Mouse (Mus musculus): ENCODE results near the gene Derl2. TPM values are rescaled to one million over a fixed set of nuclear protein-coding genes. Genes with fewer than 3 reads are reported as not detected.
A peak's percentile ranks its signal among the peaks of the same experiment; 100 is the strongest.

Gene Derl2
- polyA plus RNA-seq, 1 experiment from 2014 or later = 42.1 TPM

GRCm38 (mm10) chr11:71012743-71013142 lies 6.9 kb downstream of the Derl2 start:
- WGBS = 89% methylated on average over 7 of the region's 7 CpGs
- Histone ChIP-seq H3K9me3 (no peaks in the 10 kb centered on the region), H3K36me3 (peaks cover 38% of the 10 kb centered on the region), H3K4me2 (replicated peaks) (no peak overlapping the region), H3K4me1 (peaks cover 6% of the 10 kb centered on the region; the same call in 1 of the 2 replicates), H3K27ac (no peak overlapping the region), H3K9ac (no peak overlapping the region), H3K27me3 (no peaks in the 10 kb centered on the region), H3K4me3 (no peak overlapping the region)
- no peak for ATAC-seq (ENCODE audit: insufficient number of reproducible peaks, insufficient read depth, low FRiP score, low TSS enrichment)

GRCm38 (mm10) chr11:71008321-71008720 lies 11.3 kb downstream of the Derl2 start:
- H3K4me2 ChIP-seq (replicated peaks) = no peak overlapping the region
- H3K36me3 ChIP-seq = peaks cover 42% of the 10 kb centered on the region
- peaks cover 2% of the 10 kb centered on the region for H3K4me1 ChIP-seq
- H3K4me3 ChIP-seq = no peak overlapping the region
- no peaks in the 10 kb centered on the region for H3K27me3 ChIP-seq
- no peak overlapping the region for H3K27ac ChIP-seq
- 88% methylated on average over 3 of the region's 3 CpGs for WGBS
- H3K9ac ChIP-seq = no peak overlapping the region
- no peaks in the 10 kb centered on the region for H3K9me3 ChIP-seq
- ATAC-seq (ENCODE audit: insufficient number of reproducible peaks, insufficient read depth, low FRiP score, low TSS enrichment) = no peak

- no peak overlapping the region for H3K9ac ChIP-seq
- no peaks in the 10 kb centered on the region for H3K27me3 ChIP-seq
- no peak overlapping the region for H3K4me3 ChIP-seq
- H3K4me1 ChIP-seq = peaks cover 7% of the 10 kb centered on the region
- peaks cover 40% of the 10 kb centered on the region for H3K36me3 ChIP-seq
- no peaks in the 10 kb centered on the region for H3K9me3 ChIP-seq
- WGBS = 90% methylated on average over 7 of the region's 7 CpGs
- no peak for ATAC-seq (ENCODE audit: insufficient number of reproducible peaks, insufficient read depth, low FRiP score, low TSS enrichment)
- no peak overlapping the region for H3K27ac ChIP-seq
- no peak overlapping the region for H3K4me2 ChIP-seq (replicated peaks)
These were observed 11.8 kb downstream of the Derl2 start for GRCm38 (mm10) chr11:71007831-71008230.

GRCm38 (mm10) chr11:71007026-71007425 lies 12.6 kb downstream of the Derl2 start:
- H3K36me3 ChIP-seq = peaks cover 32% of the 10 kb centered on the region
- H3K4me1 ChIP-seq = peaks cover 11% of the 10 kb centered on the region
- H3K27me3 ChIP-seq = no peaks in the 10 kb centered on the region
- H3K9ac ChIP-seq = no peak overlapping the region
- H3K4me3 ChIP-seq = no peak overlapping the region
- 92% methylated on average over 6 of the region's 6 CpGs for WGBS
- ATAC-seq (ENCODE audit: insufficient number of reproducible peaks, insufficient read depth, low FRiP score, low TSS enrichment) = no peak
- no peak overlapping the region for H3K27ac ChIP-seq
- no peaks in the 10 kb centered on the region for H3K9me3 ChIP-seq
- H3K4me2 ChIP-seq (replicated peaks) = no peak overlapping the region

- H3K9ac ChIP-seq = no peak overlapping the region
These were observed 14.6 kb downstream of the Derl2 start for GRCm38 (mm10) chr11:71005046-71005445.

GRCm38 (mm10) chr11:71004316-71004773 lies 15.3 kb downstream of the Derl2 start, which contains the start of gene Dhx33:
Gene Dhx33, minus strand, starts transcription at chr11:71004437.
- peak; percentile 93 for ATAC-seq (ENCODE audit: insufficient number of reproducible peaks, insufficient read depth, low FRiP score, low TSS enrichment)
- peaks cover 11% of the 10 kb centered on the region for H3K4me1 ChIP-seq
- H3K9ac ChIP-seq = peak within 1 kb of the TSS; percentile 70
- peak within 1 kb of the TSS; percentile 86 for H3K4me3 ChIP-seq
- H3K9me3 ChIP-seq = no peaks in the 10 kb centered on the region
- under 1% methylated on average over 35 of the region's 35 CpGs for WGBS
- peak within 1 kb of the TSS; percentile 78 for H3K27ac ChIP-seq
- H3K4me2 ChIP-seq (replicated peaks) = peak within 1 kb of the TSS; percentile 83
- H3K36me3 ChIP-seq = peaks cover 19% of the 10 kb centered on the region
- H3K27me3 ChIP-seq = no peaks in the 10 kb centered on the region

More at GRCm38 (mm10) chr11:71005046-71005445, 14.6 kb downstream of the Derl2 start:
- H3K4me2 ChIP-seq (replicated peaks) = peak overlapping the region; percentile 83
- WGBS = 53% methylated on average over 5 of the region's 5 CpGs
- H3K9me3 ChIP-seq = no peaks in the 10 kb centered on the region
- H3K36me3 ChIP-seq = peaks cover 17% of the 10 kb centered on the region
- no peaks in the 10 kb centered on the region for H3K27me3 ChIP-seq
- no peak overlapping the region for H3K27ac ChIP-seq
- H3K4me1 ChIP-seq = peaks cover 11% of the 10 kb centered on the region
- peak overlapping the region; percentile 86 for H3K4me3 ChIP-seq
- no peak for ATAC-seq (ENCODE audit: insufficient number of reproducible peaks, insufficient read depth, low FRiP score, low TSS enrichment)

- Histone ChIP-seq H3K27ac (peak overlapping the region; percentile 78), H3K36me3 (peaks cover 19% of the 10 kb centered on the region), H3K4me2 (replicated peaks) (peak overlapping the region; percentile 83), H3K9me3 (no peaks in the 10 kb centered on the region), H3K4me3 (peak overlapping the region; percentile 86), H3K9ac (peak overlapping the region; percentile 70), H3K27me3 (no peaks in the 10 kb centered on the region), H3K4me1 (peaks cover 11% of the 10 kb centered on the region)
- under 1% methylated on average over 49 of the region's 49 CpGs for WGBS
- peak; percentile 68 for ATAC-seq (ENCODE audit: insufficient number of reproducible peaks, insufficient read depth, low FRiP score, low TSS enrichment)
These were observed 15.9 kb downstream of the Derl2 start for GRCm38 (mm10) chr11:71003611-71004315.

- no peaks in the 10 kb centered on the region for H3K27me3 ChIP-seq
- H3K9ac ChIP-seq = no peak overlapping the region
- ATAC-seq (ENCODE audit: insufficient number of reproducible peaks, insufficient read depth, low FRiP score, low TSS enrichment) = no peak
- no peaks in the 10 kb centered on the region for H3K9me3 ChIP-seq
- H3K4me3 ChIP-seq = no peak overlapping the region
- no peak overlapping the region for H3K4me2 ChIP-seq (replicated peaks)
- H3K4me1 ChIP-seq = peaks cover 11% of the 10 kb centered on the region
- no peak overlapping the region for H3K27ac ChIP-seq
- H3K36me3 ChIP-seq = peaks cover 28% of the 10 kb centered on the region
- whole genome bisulfite sequencing = 91% methylated on average over 4 of the region's 4 CpGs
These were observed 18.5 kb downstream of the Derl2 start for GRCm38 (mm10) chr11:71001167-71001566.

- Histone ChIP-seq H3K27ac (no peak within 1 kb of the TSS), H3K4me3 (peak within 1 kb of the TSS; percentile 100), H3K9ac (peak within 1 kb of the TSS; percentile 96), H3K36me3 (peaks cover 62% of the 10 kb centered on the region), H3K4me1 (peaks cover 6% of the 10 kb centered on the region; the same call in 1 of the 2 replicates), H3K27me3 (no peaks in the 10 kb centered on the region), H3K4me2 (replicated peaks) (peak within 1 kb of the TSS; percentile 69), H3K9me3 (no peaks in the 10 kb centered on the region)
- peak; percentile 84 for ATAC-seq (ENCODE audit: insufficient number of reproducible peaks, insufficient read depth, low FRiP score, low TSS enrichment)
- under 1% methylated on average over 53 of the region's 64 CpGs for WGBS
These were observed 36.9 kb downstream of the Derl2 start, which contains the start of gene C1qbp for GRCm38 (mm10) chr11:70982557-70983228. Gene C1qbp, minus strand, starts transcription at chr11:70983026.

- no peaks in the 10 kb centered on the region for H3K27me3 ChIP-seq
- H3K36me3 ChIP-seq = peaks cover 62% of the 10 kb centered on the region
- ATAC-seq (ENCODE audit: insufficient number of reproducible peaks, insufficient read depth, low FRiP score, low TSS enrichment) = no peak
- peaks cover 6% of the 10 kb centered on the region; the same call in 1 of the 2 replicates for H3K4me1 ChIP-seq
- WGBS = 7% methylated on average over 12 of the region's 12 CpGs
- peak overlapping the region; percentile 100 for H3K4me3 ChIP-seq
- H3K9me3 ChIP-seq = no peaks in the 10 kb centered on the region
- H3K4me2 ChIP-seq (replicated peaks) = peak overlapping the region; percentile 69
- H3K27ac ChIP-seq = no peak overlapping the region
- peak overlapping the region; percentile 96 for H3K9ac ChIP-seq
These were observed 37.6 kb downstream of the Derl2 start for GRCm38 (mm10) chr11:70982030-70982429.

- 91% methylated on average over 14 of the region's 14 CpGs for WGBS
These were observed 38.7 kb downstream of the Derl2 start for GRCm38 (mm10) chr11:70980751-70981510.

More at GRCm38 (mm10) chr11:70980751-70981510, 38.7 kb downstream of the Derl2 start:
- H3K4me1 ChIP-seq = peaks cover 6% of the 10 kb centered on the region; the same call in 1 of the 2 replicates
- peaks cover 62% of the 10 kb centered on the region for H3K36me3 ChIP-seq
- H3K27me3 ChIP-seq = no peaks in the 10 kb centered on the region
- H3K27ac ChIP-seq = no peak overlapping the region
- H3K4me2 ChIP-seq (replicated peaks) = no peak overlapping the region; the same call in 1 of the 2 replicates
- H3K9me3 ChIP-seq = no peaks in the 10 kb centered on the region
- no peak overlapping the region for H3K9ac ChIP-seq
- ATAC-seq (ENCODE audit: insufficient number of reproducible peaks, insufficient read depth, low FRiP score, low TSS enrichment) = no peak
- no peak overlapping the region for H3K4me3 ChIP-seq

All from embryonic facial prominence, embryonic 12.5 days (tissue).